Mouse (Mus musculus): ENCODE measurements around the gene Mapk1ip1l. TPM values are rescaled to one million over a fixed set of nuclear protein-coding genes. Genes with fewer than 3 reads are reported as not detected.

Gene Mapk1ip1l
- total RNA-seq, 2 experiments from 2014 or later = 31.3 to 36.7 TPM

- intact Hi-C loops (cut with DNase I) = no loop called here
- no peak for DNase-seq (ENCODE audit: low spot score)
Measured at GRCm38 (mm10) chr14:47354111-47354577, 56.1 kb downstream of the Mapk1ip1l start.

- DNase-seq (ENCODE audit: low spot score) = no peak
- intact Hi-C loops (cut with DNase I) = no loop called here
Measured at GRCm38 (mm10) chr14:47354948-47355347, 56.9 kb downstream of the Mapk1ip1l start.

- no peak for DNase-seq (ENCODE audit: low spot score)
- intact Hi-C loops (cut with DNase I) = no loop called here
Measured at GRCm38 (mm10) chr14:47356622-47357021, 58.6 kb downstream of the Mapk1ip1l start.

- no peak for DNase-seq (ENCODE audit: low spot score)
- intact Hi-C loops (cut with DNase I) = no loop called here
Measured at GRCm38 (mm10) chr14:47359610-47360009, 61.5 kb downstream of the Mapk1ip1l start.

GRCm38 (mm10) chr14:47361418-47361817 is 63.4 kb downstream of the Mapk1ip1l start:
- no peak for DNase-seq (ENCODE audit: low spot score)
- intact Hi-C loops (cut with DNase I) = no loop called here

GRCm38 (mm10) chr14:47361899-47362298 is 63.8 kb downstream of the Mapk1ip1l start:
- intact Hi-C loops (cut with DNase I) = no loop called here
- no peak for DNase-seq (ENCODE audit: low spot score)

- no peak for DNase-seq (ENCODE audit: low spot score)
- intact Hi-C loops (cut with DNase I) = no loop called here
Measured at GRCm38 (mm10) chr14:47364742-47365449, 66.8 kb downstream of the Mapk1ip1l start.

- intact Hi-C loops (cut with DNase I) = no loop called here
- no peak for DNase-seq (ENCODE audit: low spot score)
Measured at GRCm38 (mm10) chr14:47366881-47367321, 68.8 kb downstream of the Mapk1ip1l start.

- no peak for DNase-seq (ENCODE audit: low spot score)
- intact Hi-C loops (cut with DNase I) = no loop called here
Measured at GRCm38 (mm10) chr14:47367461-47367860, 69.4 kb downstream of the Mapk1ip1l start, which contains the start of gene Lgals3. Gene Lgals3, plus strand, starts transcription at chr14:47367751.

- intact Hi-C loops (cut with DNase I) = no loop called here
- no peak for DNase-seq (ENCODE audit: low spot score)
Measured at GRCm38 (mm10) chr14:47369741-47370140, 71.7 kb downstream of the Mapk1ip1l start.

- no peak for DNase-seq (ENCODE audit: low spot score)
- intact Hi-C loops (cut with DNase I) = no loop called here
Measured at GRCm38 (mm10) chr14:47370790-47371189, 72.7 kb downstream of the Mapk1ip1l start.

- DNase-seq (ENCODE audit: low spot score) = no peak
- intact Hi-C loops (cut with DNase I) = no loop called here
Measured at GRCm38 (mm10) chr14:47371689-47372088, 73.6 kb downstream of the Mapk1ip1l start.

Other genes starting within 250 kb of the Mapk1ip1l start
- 1 to 10 TPM; 6.8 to 7.3 TPM for gene Gch1, start 108.9 kb upstream of the Mapk1ip1l start, total RNA-seq (2021)
- gene Wdhd1, start 21.4 kb upstream of the Mapk1ip1l start, total RNA-seq (2021) = 1 to 10 TPM in 1 of 2 experiments, under 1 TPM in 1; 0.75 to 1.8 TPM
- gene Socs4, start 21.3 kb upstream of the Mapk1ip1l start, total RNA-seq (2021) = 10 to 100 TPM; 13.1 to 16.9 TPM
- 1 to 10 TPM; 3.5 to 4.0 TPM for gene Lgals3, start 69.5 kb downstream of the Mapk1ip1l start, total RNA-seq (2021)
- 1 to 10 TPM in 1 of 2 experiments, under 1 TPM in 1; 0.57 to 1.1 TPM for gene Dlgap5, start 120.1 kb downstream of the Mapk1ip1l start, total RNA-seq (2021)
- 10 to 100 TPM; 12.2 to 13.6 TPM for gene Fbxo34, start 152.2 kb downstream of the Mapk1ip1l start, total RNA-seq (2021)

Data from heart, postnatal 25 days (tissue).